Mouse (Mus musculus) ovary, postnatal 36 days (tissue): ENCODE measurements at regions not wholly inside any gene's neighbourhood (a gene's known extent, or its start where the extent isn't known, plus 50 kb on each side); places are given as distances from the start of the nearest gene placed in this dataset.

Experiments
- DNase-seq: peaks from one replicate; pipeline ENCODE4 v3.0.0; 2022; ENCODE audit warnings: low spot score, mixed read lengths

- DNase-seq, result no peak
Measured at GRCm38 (mm10) chr17:54214804-54215203, 84.0 kb downstream of the Slc5a7 start.

DNA sequence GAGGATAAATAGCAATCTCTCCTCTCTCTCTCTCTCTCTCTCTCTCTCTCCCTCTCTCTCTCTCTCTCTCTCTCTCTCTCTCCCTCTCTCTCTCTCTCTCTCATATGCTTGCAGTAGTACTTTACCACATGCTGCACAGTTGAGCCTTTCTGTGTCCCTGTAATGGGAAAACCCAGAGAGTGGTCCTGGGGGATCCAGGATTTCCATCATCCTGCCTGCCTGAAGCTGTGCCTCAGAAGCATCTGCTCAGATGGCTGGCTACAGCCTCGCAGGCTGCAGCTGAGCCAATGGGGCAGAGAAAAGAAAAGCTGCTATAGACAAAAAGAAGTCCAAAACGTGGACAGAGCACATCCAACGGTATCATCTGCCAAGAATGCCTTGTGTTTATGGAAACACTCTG is 97.1 kb downstream of the Slc5a7 start:
- DNase-seq, result no peak

- DNase-seq, result no peak
Measured at GRCm38 (mm10) chr17:54192231-54192573, 106.6 kb downstream of the Slc5a7 start.

GRCm38 (mm10) chr17:54191526-54192230 is 107.2 kb downstream of the Slc5a7 start:
- DNase-seq, result peak; percentile 5

GRCm38 (mm10) chr17:54188997-54189553 is 109.8 kb downstream of the Slc5a7 start:
- no peak for DNase-seq

DNA sequence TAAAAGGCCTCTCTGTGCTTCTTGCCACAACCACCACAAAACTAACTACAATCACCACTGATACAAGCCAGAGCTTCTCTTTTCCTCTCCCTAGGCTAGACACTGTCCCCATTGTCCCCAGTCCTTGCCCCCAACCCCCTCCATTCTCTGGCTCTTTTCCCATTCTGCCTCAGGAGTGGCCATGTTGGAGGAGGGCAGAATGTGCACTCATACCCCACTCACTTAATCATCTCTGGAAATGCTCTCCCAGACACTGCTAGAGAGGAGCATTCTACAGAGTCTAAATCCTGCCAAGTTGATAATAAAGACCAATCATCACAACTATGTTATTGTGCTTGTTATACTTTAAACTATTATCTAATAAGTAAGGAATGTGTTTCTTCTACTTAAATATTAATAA is 116.8 kb downstream of the Slc5a7 start:
- DNase-seq, result no peak

DNA sequence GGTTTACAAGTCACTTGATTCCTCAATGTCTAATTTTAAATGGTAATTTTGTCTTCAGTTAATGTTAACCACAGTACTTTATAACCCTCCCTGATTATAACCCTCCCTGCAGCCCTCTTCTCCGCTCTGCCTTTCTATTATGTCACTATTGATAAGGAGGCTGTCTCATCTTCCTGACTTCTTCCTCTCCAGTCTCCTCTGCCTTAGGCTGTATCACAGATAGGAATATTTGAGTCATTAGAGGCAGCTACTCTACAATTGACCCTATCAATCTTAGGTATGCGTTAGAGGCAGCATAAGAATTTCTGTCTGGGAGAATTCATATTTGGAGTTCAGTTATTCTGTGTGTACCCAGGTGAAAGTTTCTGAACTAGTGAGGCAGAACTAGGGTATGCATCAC is 118.3 kb downstream of the Slc5a7 start:
- DNase-seq, result no peak

DNA sequence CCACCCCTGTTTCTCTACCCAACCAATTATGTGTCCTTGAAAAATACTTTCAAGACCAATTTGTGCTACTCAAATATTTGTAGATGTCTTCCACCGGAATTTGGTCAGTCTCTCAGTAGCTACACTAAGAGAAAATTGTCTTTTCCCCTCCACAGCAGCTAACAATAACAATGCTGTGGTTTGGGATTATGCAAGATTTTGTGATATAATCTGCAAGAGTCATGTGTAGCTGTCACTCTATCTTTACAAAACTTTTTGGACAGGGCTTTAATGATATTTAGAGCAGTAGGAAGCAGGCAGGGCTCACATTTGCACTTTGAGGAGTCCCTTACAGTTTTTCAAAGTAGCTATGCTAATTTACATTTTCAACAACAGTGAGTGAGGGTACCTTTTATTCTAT is 128.1 kb downstream of the Slc5a7 start:
- no peak for DNase-seq

DNA sequence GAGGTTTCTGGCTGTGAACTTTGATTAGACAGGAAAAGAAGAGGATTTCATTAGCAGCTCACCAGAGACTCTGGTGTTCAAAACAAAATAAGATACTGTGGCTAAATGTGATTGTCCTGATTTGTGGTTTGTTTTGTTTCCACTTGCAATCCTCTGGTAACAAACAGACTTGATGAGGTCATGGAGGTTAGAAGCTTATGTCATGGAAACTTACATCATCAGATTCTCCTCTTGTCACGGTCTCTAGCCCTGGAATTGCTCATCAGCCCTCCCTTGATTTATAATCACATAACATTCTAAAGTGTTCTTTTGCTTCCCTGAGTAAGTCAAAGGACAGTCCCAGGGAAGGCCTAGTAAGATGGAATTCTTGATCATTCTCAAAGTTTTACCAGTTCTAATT is 130.8 kb downstream of the Slc5a7 start:
- DNase-seq, result no peak

GRCm38 (mm10) chr17:54162383-54162782 is 136.5 kb downstream of the Slc5a7 start:
- no peak for DNase-seq

- no peak for DNase-seq
Measured at GRCm38 (mm10) chr17:54158753-54159152, 140.1 kb downstream of the Slc5a7 start.

DNA sequence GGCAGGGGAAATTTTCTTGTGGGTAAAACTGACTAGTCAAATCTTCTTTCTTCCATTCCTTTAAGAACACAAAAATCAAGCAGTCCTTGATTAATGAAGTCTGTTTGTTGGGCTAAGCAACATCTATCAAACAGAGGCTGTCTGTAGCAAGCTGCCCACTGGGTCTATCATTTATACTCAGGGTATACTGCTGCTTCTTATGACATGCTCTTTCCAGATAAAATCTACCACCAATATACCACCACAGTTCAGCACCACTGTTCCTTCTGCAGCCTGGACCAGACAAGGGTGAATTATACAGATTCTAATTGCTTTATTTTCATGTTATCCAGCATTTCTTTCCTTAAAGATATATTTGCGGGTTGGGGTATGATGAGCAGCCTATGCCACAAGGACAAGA is 140.5 kb downstream of the Slc5a7 start:
- DNase-seq, result no peak

DNA sequence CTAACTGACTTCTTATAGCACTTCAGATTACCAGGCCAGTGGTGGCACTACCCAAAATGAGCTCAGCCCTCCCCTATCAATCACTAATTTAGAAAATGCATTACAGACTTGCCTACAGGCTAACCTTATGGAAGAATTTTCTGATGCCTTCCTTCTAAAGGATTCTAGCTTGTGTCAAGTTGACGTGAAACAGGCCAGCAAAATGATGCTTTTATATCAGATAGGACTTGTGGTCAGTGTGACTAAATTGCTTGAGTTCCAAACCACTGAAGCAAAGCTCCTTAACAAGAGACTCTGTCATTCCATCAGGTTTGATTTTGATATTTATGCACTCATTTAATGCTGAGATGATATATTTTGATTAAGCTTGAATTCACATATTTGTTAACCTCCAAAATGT is 143.0 kb downstream of the Slc5a7 start:
- no peak for DNase-seq

GRCm38 (mm10) chr17:54154536-54154935 is 144.3 kb downstream of the Slc5a7 start:
- DNase-seq, result no peak
